Mouse (Mus musculus) testis, adult 2 months (tissue): Measurements from ENCODE around the gene Pex7.

Experiments used
- CTCF ChIP-seq: fragments of 200-500 bp; IDR thresholded peaks from 2 replicates; pipeline ENCODE4 v1.5.1; 2012; ENCODE audit warnings: low read depth, mild to moderate bottlenecking, inconsistent platforms, low read length, moderate library complexity; ENCODE audit not compliant: control insufficient read depth, insufficient read depth, insufficient replicate concordance
- POLR2A ChIP-seq: fragments of 200-500 bp; IDR thresholded peaks from 2 replicates; pipeline ENCODE4 v1.6.1; 2012; ENCODE audit warnings: low read depth, mild to moderate bottlenecking, inconsistent platforms, low read length, moderate library complexity; ENCODE audit not compliant: control insufficient read depth

GRCm38 (mm10) chr10:19940626-19941025 lies 33.1 kb upstream of the Pex7 start:
- TF ChIP-seq CTCF, result no peak
- TF ChIP-seq POLR2A, result no peak
